Mouse (Mus musculus): Measurements from ENCODE around the gene Prlr. TPM values are rescaled to one million over a fixed set of nuclear protein-coding genes. Genes with fewer than 3 reads are reported as not detected.

Gene Prlr
- polyA plus RNA-seq (2016; fragmentation: Nextera tagmentation; extraction: Ambion mirVana) = 0.03 and 0.11 TPM in 2 replicates

DNA sequence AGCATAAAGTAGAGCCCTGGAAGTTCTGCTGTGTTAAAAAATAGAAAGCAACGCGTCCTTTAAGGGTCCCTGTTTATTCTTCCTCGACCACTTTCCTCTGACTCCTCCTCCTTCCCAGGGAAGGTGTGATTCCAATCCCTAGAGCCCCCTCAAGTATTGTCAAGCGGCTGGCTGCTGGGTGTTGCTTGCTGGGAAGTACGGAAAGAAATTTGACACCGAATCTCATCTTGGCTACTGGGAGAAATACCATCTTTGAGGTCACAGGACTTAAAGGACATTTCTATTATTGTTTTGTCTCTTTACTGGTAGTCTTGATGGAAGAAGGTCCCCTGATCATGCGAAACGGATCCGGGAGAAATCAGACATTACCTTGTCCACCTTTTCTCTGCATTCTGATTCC lies at the start of gene Prlr:
Gene Prlr (plus strand): TSS at position 156 of the 400 bp plus-strand sequence.
- Histone ChIP-seq H3K4me3 (peak within 1 kb of the TSS; percentile 39), H3K9ac (replicated peaks) (peak within 1 kb of the TSS; percentile 46; the same call in 1 of the 2 replicates), H3K27me3 (peaks cover 16% of the 10 kb centered on the region), H3K4me2 (replicated peaks) (peak within 1 kb of the TSS; percentile 68), H3K36me3 (no peaks in the 10 kb centered on the region), H3K4me1 (peaks cover 12% of the 10 kb centered on the region), H3K27ac (replicated peaks) (no peak within 1 kb of the TSS), H3K9me3 (no peaks in the 10 kb centered on the region)
- 8% methylated on average over 9 of the region's 9 CpGs for WGBS
- no peak for ATAC-seq (ENCODE audit: low FRiP score, low read depth)

DNA sequence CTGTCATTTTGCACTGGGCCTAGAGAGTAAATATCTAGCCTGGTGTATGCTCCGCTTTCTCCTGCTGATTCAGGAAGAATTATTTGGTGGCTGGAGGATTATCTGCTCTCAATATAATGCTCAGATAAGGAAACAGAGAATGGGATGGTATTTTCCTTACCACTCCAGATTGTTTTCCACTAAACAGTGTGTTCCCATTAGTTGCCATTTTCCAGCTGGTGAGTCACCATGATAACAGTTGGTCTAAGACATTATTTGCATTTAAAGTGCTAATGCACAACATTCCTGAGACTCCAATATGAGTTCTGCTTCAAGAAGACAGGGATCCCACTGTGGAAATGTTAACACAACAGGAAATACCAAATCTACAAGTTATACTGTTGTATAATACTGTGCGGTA lies 43.3 kb upstream of the Prlr start:
- no peak for ATAC-seq (ENCODE audit: low FRiP score, low read depth)
- Histone ChIP-seq H3K4me2 (replicated peaks) (no peak overlapping the region), H3K9ac (replicated peaks) (no peak overlapping the region), H3K4me1 (no peaks in the 10 kb centered on the region), H3K9me3 (no peaks in the 10 kb centered on the region), H3K36me3 (no peaks in the 10 kb centered on the region), H3K4me3 (no peak overlapping the region), H3K27ac (replicated peaks) (no peak overlapping the region), H3K27me3 (no peaks in the 10 kb centered on the region)
- 96% methylated on average over 2 of the region's 2 CpGs for WGBS

DNA sequence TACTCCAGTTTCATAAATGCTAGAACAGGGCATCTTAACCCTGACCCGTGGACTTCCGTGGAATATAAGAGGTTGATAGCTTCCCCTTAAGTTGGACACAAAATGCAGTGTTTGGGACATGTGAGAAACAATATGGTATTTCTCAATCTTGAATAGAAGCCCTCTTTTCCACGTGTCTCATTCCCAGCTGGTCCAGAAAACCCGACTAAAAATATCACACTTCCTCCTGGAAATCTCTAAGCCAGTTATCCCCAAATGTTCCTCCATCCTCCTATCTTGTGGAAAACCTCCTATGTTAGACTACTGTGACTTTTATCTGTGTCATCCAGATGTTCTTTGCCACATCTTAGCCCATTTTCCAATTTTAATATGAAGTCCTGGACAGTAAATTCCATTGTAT lies 42.1 kb upstream of the Prlr start:
- H3K27ac ChIP-seq (replicated peaks) = no peak overlapping the region
- no peak overlapping the region for H3K9ac ChIP-seq (replicated peaks)
- no peaks in the 10 kb centered on the region for H3K9me3 ChIP-seq
- H3K36me3 ChIP-seq = no peaks in the 10 kb centered on the region
- no peaks in the 10 kb centered on the region for H3K4me1 ChIP-seq
- ATAC-seq (ENCODE audit: low FRiP score, low read depth) = no peak
- H3K4me2 ChIP-seq (replicated peaks) = no peak overlapping the region
- WGBS = 81% methylated on average over 4 of the region's 4 CpGs
- no peak overlapping the region for H3K4me3 ChIP-seq
- H3K27me3 ChIP-seq = no peaks in the 10 kb centered on the region

DNA sequence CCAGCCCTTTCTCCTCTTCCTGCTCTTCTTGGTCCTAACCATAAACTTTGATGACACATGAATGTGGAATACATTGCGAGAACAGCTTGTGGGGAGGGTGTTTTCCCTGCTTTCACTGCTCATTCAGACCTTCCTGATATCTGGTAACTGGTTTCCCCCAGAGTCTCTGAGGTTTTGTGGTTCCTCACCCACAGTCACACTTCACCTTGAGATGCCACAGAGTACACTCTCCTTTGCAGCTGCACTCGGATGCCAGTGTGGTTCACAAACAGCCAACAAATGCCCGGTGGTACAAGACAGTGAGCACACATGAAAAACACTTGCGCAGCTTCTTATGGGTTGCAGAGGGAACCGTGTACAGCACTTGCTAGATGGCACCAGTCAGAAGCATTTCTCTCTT lies 32.5 kb upstream of the Prlr start:
- no peak overlapping the region for H3K27ac ChIP-seq (replicated peaks)
- H3K4me3 ChIP-seq = no peak overlapping the region
- no peaks in the 10 kb centered on the region for H3K9me3 ChIP-seq
- no peak overlapping the region for H3K4me2 ChIP-seq (replicated peaks)
- 90% methylated on average over 5 of the region's 5 CpGs for WGBS
- no peaks in the 10 kb centered on the region for H3K27me3 ChIP-seq
- no peaks in the 10 kb centered on the region for H3K4me1 ChIP-seq
- no peaks in the 10 kb centered on the region for H3K36me3 ChIP-seq
- ATAC-seq (ENCODE audit: low FRiP score, low read depth) = no peak
- no peak overlapping the region for H3K9ac ChIP-seq (replicated peaks)

DNA sequence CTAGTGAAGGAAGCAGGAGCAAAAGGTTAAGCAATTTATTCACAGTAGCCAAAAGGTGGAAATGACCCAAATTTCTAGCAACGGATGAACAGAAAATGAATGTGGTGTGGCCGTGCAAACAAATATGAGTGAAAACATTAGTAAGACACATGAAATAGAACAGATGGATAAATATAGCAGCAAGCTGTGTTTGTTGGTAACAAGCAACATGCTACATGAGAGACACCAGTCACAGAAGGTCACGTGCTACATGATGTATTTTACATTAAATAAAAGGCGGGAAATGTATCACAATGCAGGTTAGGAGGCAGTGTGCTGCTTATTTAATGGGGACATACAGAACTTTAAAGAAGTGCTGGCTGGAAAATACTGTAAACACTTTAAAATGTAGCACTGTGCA lies 28.8 kb upstream of the Prlr start:
- no peak for ATAC-seq (ENCODE audit: low FRiP score, low read depth)
- 90% methylated on average over 4 of the region's 4 CpGs for WGBS
- Histone ChIP-seq H3K9ac (replicated peaks) (no peak overlapping the region), H3K4me2 (replicated peaks) (no peak overlapping the region), H3K4me1 (no peaks in the 10 kb centered on the region), H3K36me3 (no peaks in the 10 kb centered on the region), H3K27me3 (no peaks in the 10 kb centered on the region), H3K27ac (replicated peaks) (no peak overlapping the region), H3K4me3 (no peak overlapping the region), H3K9me3 (no peaks in the 10 kb centered on the region)

DNA sequence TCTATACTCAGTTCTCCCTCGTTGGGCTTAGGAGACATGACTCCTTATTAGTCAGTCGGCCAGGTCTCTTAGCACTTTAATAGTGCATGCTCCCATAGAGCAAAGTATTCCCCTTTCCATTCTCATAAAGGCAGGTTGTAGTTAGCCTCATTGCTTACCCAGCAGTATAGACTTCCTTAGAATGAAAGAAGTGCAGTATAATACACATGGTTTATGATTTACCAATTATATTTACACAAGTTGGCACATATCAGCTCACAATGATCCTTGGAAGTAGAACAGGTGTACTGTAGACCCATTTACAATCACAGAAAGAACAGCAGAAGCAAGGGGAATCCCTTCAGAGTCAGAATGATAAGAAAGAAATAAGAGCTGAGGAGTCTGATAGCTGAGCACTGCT lies 16.4 kb upstream of the Prlr start:
- Histone ChIP-seq H3K36me3 (no peaks in the 10 kb centered on the region), H3K4me3 (no peak overlapping the region), H3K9me3 (peaks cover 6% of the 10 kb centered on the region; the same call in 1 of the 2 replicates), H3K9ac (replicated peaks) (no peak overlapping the region), H3K4me1 (no peaks in the 10 kb centered on the region), H3K27ac (replicated peaks) (no peak overlapping the region), H3K4me2 (replicated peaks) (no peak overlapping the region), H3K27me3 (no peaks in the 10 kb centered on the region)
- no peak for ATAC-seq (ENCODE audit: low FRiP score, low read depth)
- 84% methylated on average over 2 of the region's 2 CpGs for WGBS

DNA sequence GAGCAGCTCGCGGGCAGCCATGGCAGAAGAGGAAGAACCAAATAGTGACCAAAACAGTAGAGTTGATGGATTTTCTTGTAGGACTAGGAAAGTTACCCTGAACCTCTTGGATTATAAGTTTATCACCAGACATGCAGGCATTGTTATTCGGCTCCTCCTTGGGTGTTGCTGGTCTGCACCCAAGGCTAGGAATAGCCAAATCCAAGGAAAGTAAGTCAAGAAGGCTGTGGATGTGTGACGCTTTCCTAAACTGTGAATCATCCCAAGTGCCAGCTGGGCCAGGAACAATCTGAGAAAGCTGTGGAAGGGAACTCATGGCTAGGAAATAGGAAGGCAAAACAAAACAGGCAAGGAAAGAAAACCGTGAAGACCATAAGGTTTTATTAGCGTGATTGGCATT lies 2.0 kb upstream of the Prlr start:
- Histone ChIP-seq H3K36me3 (no peaks in the 10 kb centered on the region), H3K4me3 (no peak overlapping the region), H3K4me2 (replicated peaks) (no peak overlapping the region), H3K9me3 (no peaks in the 10 kb centered on the region), H3K9ac (replicated peaks) (no peak overlapping the region), H3K27ac (replicated peaks) (no peak overlapping the region), H3K4me1 (peaks cover 12% of the 10 kb centered on the region), H3K27me3 (peaks cover 16% of the 10 kb centered on the region)
- whole genome bisulfite sequencing = 86% methylated on average over 6 of the region's 6 CpGs
- no peak for ATAC-seq (ENCODE audit: low FRiP score, low read depth)

DNA sequence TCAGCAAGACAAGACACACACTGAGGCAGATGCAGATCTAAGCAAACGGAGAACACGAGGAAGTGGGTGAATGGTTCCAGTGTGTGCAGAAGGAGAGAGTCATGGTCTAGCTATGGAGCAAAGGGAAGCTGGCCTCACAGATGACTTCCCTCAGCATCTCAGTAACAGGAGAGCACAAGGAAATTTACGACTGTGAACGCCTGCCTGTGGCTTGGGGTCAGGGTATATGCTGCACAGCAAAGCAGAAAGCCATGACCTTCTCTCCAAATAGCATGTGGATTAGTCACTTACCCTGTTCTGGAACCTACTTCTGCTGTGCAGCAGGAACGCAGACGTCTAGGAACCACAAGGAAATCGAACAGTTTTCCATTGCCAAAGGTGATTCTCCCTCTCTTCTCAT lies 1.4 kb upstream of the Prlr start:
- no peak overlapping the region for H3K4me2 ChIP-seq (replicated peaks)
- no peak overlapping the region for H3K4me3 ChIP-seq
- no peaks in the 10 kb centered on the region for H3K36me3 ChIP-seq
- no peaks in the 10 kb centered on the region for H3K9me3 ChIP-seq
- H3K27ac ChIP-seq (replicated peaks) = no peak overlapping the region
- H3K9ac ChIP-seq (replicated peaks) = no peak overlapping the region
- WGBS = 86% methylated on average over 7 of the region's 7 CpGs
- no peak for ATAC-seq (ENCODE audit: low FRiP score, low read depth)
- H3K27me3 ChIP-seq = peaks cover 16% of the 10 kb centered on the region
- H3K4me1 ChIP-seq = peaks cover 12% of the 10 kb centered on the region

DNA sequence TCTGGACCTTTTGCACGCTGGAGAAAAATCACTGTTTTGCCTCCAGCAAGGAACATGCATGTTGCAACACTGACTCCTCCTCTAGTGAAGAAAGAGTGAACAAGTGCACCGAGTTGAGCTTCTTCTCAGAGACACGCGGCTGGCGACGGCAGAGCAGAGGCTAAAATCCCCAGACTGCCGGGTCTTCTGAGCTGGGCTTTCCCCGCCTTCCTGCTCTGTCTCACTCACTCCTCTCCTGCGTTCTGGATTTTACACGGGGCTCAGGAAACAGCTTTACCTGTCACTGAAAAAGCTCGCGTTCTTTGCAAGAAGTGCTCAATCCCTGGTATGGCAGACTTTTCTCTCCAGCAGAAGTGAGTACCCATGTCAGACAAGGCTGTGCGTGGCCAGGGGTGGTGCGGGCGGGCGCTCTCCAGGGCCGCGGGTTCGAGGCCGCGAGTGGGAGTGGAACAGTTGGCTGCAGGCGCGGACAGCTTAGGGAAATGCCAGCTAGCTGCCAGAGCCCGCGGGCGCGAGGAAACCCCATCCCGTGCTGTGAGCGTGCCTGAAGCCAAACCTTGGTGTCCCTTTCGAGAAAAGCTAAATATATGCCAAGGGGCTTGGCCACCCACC lies 587 bp downstream of the Prlr start:
- Histone ChIP-seq H3K9ac (replicated peaks) (peak overlapping the region; percentile 46; the same call in 1 of the 2 replicates), H3K36me3 (no peaks in the 10 kb centered on the region), H3K9me3 (no peaks in the 10 kb centered on the region), H3K27me3 (peaks cover 16% of the 10 kb centered on the region), H3K4me2 (replicated peaks) (peak overlapping the region; percentile 68), H3K4me3 (peak overlapping the region; percentile 39), H3K27ac (replicated peaks) (no peak overlapping the region), H3K4me1 (peaks cover 12% of the 10 kb centered on the region)
- ATAC-seq (ENCODE audit: low FRiP score, low read depth) = peak; percentile 71; the same call in 1 of the 2 replicates
- WGBS = 3% methylated on average over 30 of the region's 30 CpGs

DNA sequence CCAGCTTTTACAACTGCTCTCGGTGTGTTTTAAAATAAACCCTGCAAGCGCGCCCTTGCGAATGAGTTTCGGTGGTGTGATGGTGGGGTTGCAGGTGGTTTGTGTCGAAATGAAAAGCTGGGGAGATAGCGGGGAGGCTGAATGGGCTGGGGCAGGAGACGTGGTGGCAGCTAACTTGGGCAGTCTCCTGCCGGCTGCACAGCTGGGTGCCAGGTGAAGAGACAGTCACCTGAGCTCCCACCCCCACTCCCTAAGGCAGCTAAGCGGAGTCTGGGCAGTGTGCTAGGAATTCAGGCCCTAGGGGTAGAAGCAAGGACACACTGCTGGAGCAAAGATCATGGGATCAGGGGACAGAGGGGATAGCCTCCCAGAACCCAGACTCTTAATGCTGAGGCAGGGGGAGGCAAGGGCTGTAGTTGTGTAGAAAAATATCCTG lies 1.1 kb downstream of the Prlr start:
- peak overlapping the region; percentile 39 for H3K4me3 ChIP-seq
- H3K4me2 ChIP-seq (replicated peaks) = peak overlapping the region; percentile 68
- peak overlapping the region; percentile 46; the same call in 1 of the 2 replicates for H3K9ac ChIP-seq (replicated peaks)
- H3K4me1 ChIP-seq = peaks cover 12% of the 10 kb centered on the region
- ATAC-seq (ENCODE audit: low FRiP score, low read depth) = peak; percentile 44; the same call in 1 of the 2 replicates
- WGBS = 6% methylated on average over 10 of the region's 10 CpGs
- no peaks in the 10 kb centered on the region for H3K36me3 ChIP-seq
- peaks cover 16% of the 10 kb centered on the region for H3K27me3 ChIP-seq
- H3K9me3 ChIP-seq = no peaks in the 10 kb centered on the region
- H3K27ac ChIP-seq (replicated peaks) = no peak overlapping the region

DNA sequence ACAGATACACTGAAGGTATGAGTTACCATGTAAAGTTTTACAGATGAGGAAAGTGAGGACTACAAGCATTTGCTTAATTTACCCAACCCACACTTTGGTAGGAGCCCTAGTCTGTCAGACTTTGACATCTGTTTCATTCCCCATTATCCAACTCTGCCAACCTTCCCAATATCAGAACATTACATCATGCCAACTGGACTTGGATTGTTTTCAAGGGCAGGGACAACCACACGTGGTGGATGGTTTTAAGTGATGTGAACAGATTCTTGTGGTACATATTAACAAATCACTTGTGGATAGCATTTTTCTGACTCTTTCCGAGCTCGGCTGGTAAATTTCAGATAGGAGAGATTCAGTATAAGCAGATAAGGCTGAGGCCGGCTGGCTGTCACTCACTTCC lies 3.7 kb downstream of the Prlr start:
- WGBS = 92% methylated on average over 4 of the region's 4 CpGs

DNA sequence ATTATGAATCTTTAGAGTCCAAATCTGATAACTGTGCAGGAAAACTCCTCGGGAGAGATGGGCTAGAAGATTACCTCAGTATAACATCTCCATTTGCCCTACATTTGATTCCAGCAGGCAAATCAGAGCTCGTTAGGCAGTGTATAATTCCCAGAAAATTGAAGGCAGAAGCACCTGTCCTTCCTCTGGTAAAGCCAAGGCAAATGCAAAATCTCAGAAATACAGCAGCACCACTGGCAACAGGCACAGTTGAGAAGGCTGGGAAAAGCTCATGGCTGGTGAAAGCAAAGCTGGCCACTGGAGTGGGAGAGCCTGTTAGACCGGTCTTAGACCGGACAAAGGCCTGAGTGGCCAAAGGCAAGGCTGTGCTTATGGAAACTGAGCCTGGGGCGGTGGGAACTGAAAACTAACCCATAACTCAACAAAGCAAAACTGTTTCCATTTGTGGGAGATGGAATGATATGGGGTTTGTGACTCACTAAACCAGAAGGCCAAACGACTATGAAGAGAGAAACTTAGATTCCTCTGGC lies 15.1 kb downstream of the Prlr start:
- no peaks in the 10 kb centered on the region for H3K36me3 ChIP-seq
- no peak for ATAC-seq (ENCODE audit: low FRiP score, low read depth)
- H3K9me3 ChIP-seq = no peaks in the 10 kb centered on the region
- no peaks in the 10 kb centered on the region for H3K27me3 ChIP-seq
- no peaks in the 10 kb centered on the region for H3K4me1 ChIP-seq
- no peak overlapping the region for H3K27ac ChIP-seq (replicated peaks)
- no peak overlapping the region for H3K4me2 ChIP-seq (replicated peaks)
- no peak overlapping the region for H3K4me3 ChIP-seq
- H3K9ac ChIP-seq (replicated peaks) = no peak overlapping the region
- 86% methylated on average over 6 of the region's 6 CpGs for WGBS

More for the DNA sequence above, 3.7 kb downstream of the Prlr start:
- peaks cover 12% of the 10 kb centered on the region for H3K4me1 ChIP-seq
- H3K27me3 ChIP-seq = peaks cover 16% of the 10 kb centered on the region
- H3K36me3 ChIP-seq = no peaks in the 10 kb centered on the region
- H3K27ac ChIP-seq (replicated peaks) = no peak overlapping the region
- no peak overlapping the region for H3K4me3 ChIP-seq
- H3K9ac ChIP-seq (replicated peaks) = no peak overlapping the region
- H3K4me2 ChIP-seq (replicated peaks) = no peak overlapping the region
- ATAC-seq (ENCODE audit: low FRiP score, low read depth) = no peak
- H3K9me3 ChIP-seq = no peaks in the 10 kb centered on the region

Measured in midbrain, embryonic 12.5 days (tissue).